Mouse (Mus musculus) kidney, postnatal 25 days (tissue): ENCODE data around the gene Pde6g.
"Not testable (repeated sequence)": the region's sequence is repeated elsewhere in the genome, so short reads cannot be mapped to it uniquely, and the experiment has no call there.

ENCODE experiments used
- DNase-seq, 2 experiments: peaks; one replicate each; pipeline ENCODE4 v3.0.0; 2021; ENCODE audit warnings: mixed read lengths in 2 of 2

The Pde6g gene

DNA sequence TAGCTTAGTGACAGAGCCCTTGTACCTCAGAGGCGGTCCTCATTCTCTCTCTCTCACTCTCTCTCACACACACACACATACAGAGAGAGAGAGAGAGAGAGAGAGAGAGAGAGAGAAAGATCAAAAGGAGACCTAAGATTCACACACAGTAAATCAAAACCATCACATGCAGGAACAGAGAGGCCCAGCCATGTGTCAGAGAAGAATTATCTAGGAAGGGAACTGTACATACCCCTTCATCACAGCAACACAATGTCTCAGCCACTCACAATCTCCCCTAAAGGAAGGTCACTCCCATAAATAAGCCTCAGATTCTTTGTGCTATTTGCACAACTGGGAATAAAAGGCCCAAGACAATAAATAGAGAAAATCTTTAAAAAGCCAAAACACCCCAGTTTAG lies 34.7 kb downstream of the Pde6g start:
- no peak for DNase-seq

DNA sequence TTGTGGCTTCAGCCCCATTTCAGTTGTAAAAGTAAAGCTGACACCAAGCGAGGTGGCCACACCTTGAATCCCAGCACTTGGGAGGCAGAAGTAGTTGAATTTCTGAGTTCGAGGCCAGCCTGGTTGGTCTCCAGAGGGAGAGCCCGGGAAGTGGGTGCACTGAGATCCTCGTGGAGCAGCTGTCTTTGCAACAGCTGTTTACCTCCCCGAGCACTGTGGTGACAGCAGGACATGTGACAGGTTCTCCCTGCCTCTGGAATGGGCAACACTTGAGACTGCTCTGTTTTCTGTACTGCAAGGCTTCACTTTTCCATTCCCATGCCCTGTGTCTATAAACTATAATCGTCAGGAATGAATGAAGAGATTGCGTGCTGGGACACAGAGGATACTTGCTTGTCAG lies 35.4 kb downstream of the Pde6g start:
- DNase-seq = no peak

DNA sequence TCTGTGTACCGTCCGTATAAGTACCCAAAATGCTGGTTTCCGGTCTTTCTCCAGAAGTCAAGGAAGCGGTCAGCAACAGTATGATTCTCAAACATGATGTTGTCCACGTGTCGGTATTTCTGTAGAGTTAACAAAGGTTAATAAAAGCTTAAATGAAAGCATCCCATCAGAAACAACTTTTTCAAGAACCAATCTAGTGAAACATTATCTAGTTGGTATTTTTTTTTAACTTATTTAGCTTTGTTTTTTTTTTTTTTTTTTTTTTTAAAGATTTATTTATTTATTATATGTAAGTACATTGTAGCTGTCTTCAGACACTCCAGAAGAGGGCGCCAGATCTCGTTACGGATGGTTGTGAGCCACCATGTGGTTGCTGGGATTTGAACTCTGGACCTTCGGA lies 39.7 kb downstream of the Pde6g start:
- DNase-seq = not testable (repeated sequence)

DNA sequence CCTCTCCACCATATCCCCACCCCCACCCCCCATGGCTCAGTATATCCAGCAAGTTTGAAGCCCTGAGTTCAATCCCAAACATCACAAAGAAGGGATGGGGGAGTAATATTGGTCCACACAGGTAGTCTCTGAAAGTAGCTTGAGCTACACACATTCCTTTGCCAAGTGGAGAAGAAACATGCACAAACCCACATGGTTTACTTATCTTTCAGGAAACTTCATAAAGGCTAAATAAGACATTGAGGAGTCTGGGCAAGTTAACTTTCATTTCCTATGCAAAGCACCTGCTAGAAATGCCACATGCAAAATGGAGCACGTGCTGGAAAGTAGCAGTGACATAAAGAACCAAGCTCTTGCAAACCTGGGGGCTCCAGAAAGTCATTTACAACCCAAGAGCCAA lies 46.9 kb downstream of the Pde6g start:
- DNase-seq = no peak

DNA sequence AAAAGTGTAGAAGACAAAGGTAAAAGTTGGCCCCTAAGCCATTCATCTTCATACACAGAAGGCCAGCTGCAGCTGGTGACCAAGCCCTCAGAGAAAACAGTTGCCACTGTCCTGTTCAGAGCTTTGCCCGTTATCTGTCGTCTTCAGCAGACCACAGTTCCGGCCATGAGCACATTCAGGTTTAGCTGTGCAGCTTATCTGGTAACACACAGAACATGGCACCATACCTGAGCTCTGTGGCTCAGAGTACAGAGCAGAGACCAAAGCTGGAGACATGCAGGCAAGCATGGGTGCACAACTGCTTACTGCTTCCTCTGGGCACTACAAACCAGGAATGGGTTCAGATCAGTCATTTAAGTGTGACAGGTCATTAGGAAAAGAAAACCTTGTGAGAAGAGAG lies 47.4 kb downstream of the Pde6g start:
- DNase-seq = no peak

DNA sequence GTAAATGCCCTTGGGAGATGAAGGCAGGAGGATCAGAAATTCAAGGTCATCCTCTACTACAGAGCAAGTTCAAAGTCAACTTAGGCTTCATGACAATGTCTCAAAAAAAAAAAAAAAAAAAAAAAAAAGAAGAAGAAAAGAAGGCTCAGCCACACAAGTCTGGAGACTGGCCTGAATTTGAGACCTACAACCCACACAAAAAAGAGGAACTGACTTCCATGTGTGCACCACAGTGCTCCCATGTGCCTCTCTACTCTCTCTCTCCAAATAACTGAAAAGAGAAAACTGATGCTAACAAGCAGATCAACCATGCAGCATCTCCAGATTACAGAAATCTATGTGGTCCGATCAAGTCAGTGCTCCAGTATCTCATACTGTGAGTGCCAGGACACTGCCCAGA lies 48.5 kb downstream of the Pde6g start:
- DNase-seq = no peak

DNA sequence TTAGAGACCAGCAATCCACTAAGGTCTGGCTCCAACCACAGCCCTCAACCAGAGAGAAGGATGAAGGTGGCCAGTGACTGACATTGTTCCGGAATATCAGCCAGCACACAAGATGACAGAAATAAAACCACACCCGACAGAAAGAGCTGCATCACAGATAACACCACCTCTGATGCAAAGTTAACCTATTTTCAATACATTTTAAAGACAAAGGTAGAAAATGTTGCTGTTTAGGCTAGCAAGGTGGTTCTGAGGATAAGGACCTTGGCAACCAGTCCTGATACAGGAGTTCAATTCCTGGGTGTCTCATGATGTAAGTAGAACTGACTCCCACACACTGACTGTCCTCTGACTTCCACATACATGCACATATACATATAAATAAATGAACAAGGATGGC lies 54.0 kb downstream of the Pde6g start:
- DNase-seq = no peak
